Mouse (Mus musculus) small intestine, adult 2 months (tissue): ENCODE data around the gene Zw10. TPM values are rescaled to one million over a fixed set of nuclear protein-coding genes. Genes with fewer than 3 reads are reported as not detected.

ENCODE experiments used
- H3K27ac ChIP-seq: fragments of 200-500 bp; 2 replicates; pipeline ENCODE4 v1.5.1; 2012; ENCODE audit warnings: low read depth, low read length, control low read depth, inconsistent platforms; ENCODE audit not compliant: insufficient read depth
- H3K27me3 ChIP-seq: fragments of 200-500 bp; 2 replicates; pipeline ENCODE4 v1.6.1; 2012; ENCODE audit warnings: mild to moderate bottlenecking, moderate library complexity, low read length, inconsistent platforms; ENCODE audit not compliant: control insufficient read depth, insufficient read depth
- H3K36me3 ChIP-seq: fragments of 200-500 bp; 2 replicates; pipeline ENCODE4 v1.6.1; 2012; ENCODE audit warnings: mild to moderate bottlenecking, low read length, control low read depth, inconsistent platforms; ENCODE audit not compliant: control insufficient read depth, insufficient read depth
- H3K4me1 ChIP-seq: fragments of 200-500 bp; 2 replicates; pipeline ENCODE4 v1.6.1; 2012; ENCODE audit warnings: low read length, inconsistent platforms, mixed read lengths; ENCODE audit not compliant: control insufficient read depth, insufficient read depth, insufficient read length
- H3K4me3 ChIP-seq: fragments of 200-500 bp; 2 replicates; pipeline ENCODE4 v1.5.1; 2012; ENCODE audit warnings: low read depth, mild to moderate bottlenecking, control low read depth, inconsistent platforms, low read length, moderate library complexity
- CTCF ChIP-seq: fragments of 200-500 bp; IDR thresholded peaks from 2 replicates; pipeline ENCODE4 v1.5.1; 2012; ENCODE audit warnings: low read depth, mild to moderate bottlenecking, control low read depth, inconsistent platforms, low read length, moderate library complexity, mixed read lengths; ENCODE audit not compliant: insufficient replicate concordance, insufficient read length; ENCODE audit errors: extremely low read depth
- POLR2A ChIP-seq: fragments of 200-500 bp; IDR thresholded peaks from 2 replicates; pipeline ENCODE4 v1.6.1; 2012; ENCODE audit warnings: low read depth, mild to moderate bottlenecking, control low read depth, inconsistent platforms, low read length, moderate library complexity
- WGBS: fragments of 180-500 bp; shearing (Covaris S2); methylation state at CpG from one replicate; pipeline ENCODE4 v1.1.7; 2018; 5-methylcytosine and 5-hydroxymethylcytosine counted together
- polyA plus RNA-seq: library from polyadenylated mRNA; depleted of rRNA; stranded (reverse); fragments of >200 nt; gene quantifications from 2 replicates; pipeline ENCODE4 v1.2.3, GENCODE M21; 2012

The Zw10 gene
- polyA plus RNA-seq, 1 experiment = 5.0 TPM

- Histone ChIP-seq H3K4me3 (no peak overlapping the region), H3K27ac (no peak overlapping the region), H3K4me1 (no peaks in the 10 kb centered on the region), H3K36me3 (no peaks in the 10 kb centered on the region), H3K27me3 (no peaks in the 10 kb centered on the region)
- 4% methylated on average over 5 of the region's 5 CpGs for WGBS
- peak; percentile 83; the same call in 1 of the 2 replicates for TF ChIP-seq CTCF
- TF ChIP-seq POLR2A = no peak
Measured at GRCm38 (mm10) chr9:49051349-49051748, 4.1 kb upstream of the Zw10 start.

GRCm38 (mm10) chr9:49054028-49054427 is 1.4 kb upstream of the Zw10 start:
- Histone ChIP-seq H3K36me3 (peaks cover 3% of the 10 kb centered on the region), H3K27me3 (no peaks in the 10 kb centered on the region), H3K27ac (no peak overlapping the region), H3K4me3 (no peak overlapping the region), H3K4me1 (no peaks in the 10 kb centered on the region)
- 68% methylated on average over 3 of the region's 3 CpGs for WGBS
- TF ChIP-seq POLR2A (no peak), CTCF (no peak)

- no peak for TF ChIP-seq CTCF
- Histone ChIP-seq H3K36me3 (peaks cover 50% of the 10 kb centered on the region), H3K4me3 (no peak overlapping the region), H3K4me1 (no peaks in the 10 kb centered on the region), H3K27ac (no peak overlapping the region), H3K27me3 (no peaks in the 10 kb centered on the region)
- 88% methylated on average over 3 of the region's 3 CpGs for WGBS
Measured at GRCm38 (mm10) chr9:49076847-49077246, 21.4 kb downstream of the Zw10 start.

GRCm38 (mm10) chr9:49081107-49081506 is 25.7 kb downstream of the Zw10 start, which contains the start of gene Tmprss5:
Tmprss5 (plus strand) TSS chr9:49081260.
- no peak within 1 kb of the TSS for H3K4me3 ChIP-seq
- H3K36me3 ChIP-seq = peaks cover 22% of the 10 kb centered on the region
- TF ChIP-seq CTCF = no peak
- TF ChIP-seq POLR2A = no peak
- H3K27ac ChIP-seq = no peak within 1 kb of the TSS
- 75% methylated on average over 5 of the region's 5 CpGs for WGBS
- H3K27me3 ChIP-seq = no peaks in the 10 kb centered on the region
- no peaks in the 10 kb centered on the region for H3K4me1 ChIP-seq

DNA sequence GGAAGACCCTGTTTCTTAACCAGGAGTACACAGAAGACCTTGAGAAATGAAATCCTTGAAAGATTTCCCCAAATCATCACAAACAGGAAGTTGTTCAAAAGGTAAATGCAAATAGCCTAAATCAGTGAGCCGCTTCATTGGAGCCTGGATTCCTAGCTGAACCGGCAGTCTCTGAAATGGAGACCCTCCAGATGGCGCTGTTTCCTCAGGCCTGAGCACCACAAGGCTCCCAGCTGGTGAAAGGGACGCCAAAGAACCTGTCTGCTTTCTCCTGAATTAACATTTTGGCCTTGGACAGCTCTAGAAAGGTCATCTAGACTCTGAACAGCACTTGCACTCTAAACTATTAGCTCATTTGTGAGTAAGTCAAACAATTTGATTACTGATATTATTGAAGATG is 26.1 kb downstream of the Zw10 start:
- no peaks in the 10 kb centered on the region for H3K4me1 ChIP-seq
- 24% methylated on average over 4 of the region's 4 CpGs for WGBS
- no peak overlapping the region for H3K27ac ChIP-seq
- peaks cover 22% of the 10 kb centered on the region for H3K36me3 ChIP-seq
- no peak for TF ChIP-seq POLR2A
- TF ChIP-seq CTCF = peak; percentile 64; the same call in 1 of the 2 replicates
- no peak overlapping the region for H3K4me3 ChIP-seq
- no peaks in the 10 kb centered on the region for H3K27me3 ChIP-seq

DNA sequence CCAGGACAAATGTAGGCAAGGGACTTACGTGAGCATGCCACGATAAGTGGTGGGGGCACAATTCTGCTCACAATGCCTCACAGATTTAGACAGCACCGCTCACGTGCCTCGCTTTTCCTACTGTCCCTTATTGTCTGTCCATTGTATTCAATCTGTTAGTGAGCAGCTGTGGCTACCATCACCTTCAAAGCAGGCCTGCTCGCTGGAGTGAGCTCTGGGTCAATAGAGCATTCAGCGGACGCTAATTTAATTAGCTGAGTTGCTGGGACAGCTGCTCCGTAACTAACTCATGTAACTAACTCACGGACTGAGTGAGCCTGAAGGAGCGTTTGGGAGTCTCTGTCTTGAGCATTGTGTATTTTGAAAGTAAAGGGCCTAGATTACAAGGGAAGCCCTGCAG is 31.9 kb downstream of the Zw10 start:
- Histone ChIP-seq H3K4me3 (no peak overlapping the region), H3K4me1 (no peaks in the 10 kb centered on the region), H3K27ac (no peak overlapping the region), H3K36me3 (no peaks in the 10 kb centered on the region), H3K27me3 (no peaks in the 10 kb centered on the region)
- no peak for TF ChIP-seq CTCF
- no peak for TF ChIP-seq POLR2A
- WGBS = 70% methylated on average over 11 of the region's 11 CpGs

- no peak for TF ChIP-seq POLR2A
- TF ChIP-seq CTCF = no peak
- Histone ChIP-seq H3K36me3 (no peaks in the 10 kb centered on the region), H3K27me3 (no peaks in the 10 kb centered on the region), H3K27ac (no peak overlapping the region), H3K4me3 (no peak overlapping the region), H3K4me1 (no peaks in the 10 kb centered on the region)
- 86% methylated on average over 3 of the region's 3 CpGs for WGBS
Measured at GRCm38 (mm10) chr9:49098871-49099270, 43.5 kb downstream of the Zw10 start.

- Histone ChIP-seq H3K36me3 (no peaks in the 10 kb centered on the region), H3K27ac (no peak overlapping the region), H3K27me3 (no peaks in the 10 kb centered on the region), H3K4me3 (no peak overlapping the region), H3K4me1 (no peaks in the 10 kb centered on the region)
- WGBS = 32% methylated on average over 1 of the region's 1 CpGs
- TF ChIP-seq CTCF (no peak), POLR2A (no peak)
Measured at GRCm38 (mm10) chr9:49102328-49102727, 46.9 kb downstream of the Zw10 start.
